ENCODE assay signal across 16 mouse cellular contexts in genomic region chr11:94198405-94199146, GRCm38 (mm10). TPM values are rescaled to one million over a fixed set of nuclear protein-coding genes. Genes with fewer than 3 reads are reported as not detected.
"Had no signal": no experiment of that assay in that cellular context is flagged by ENCODE, and none has a peak within 500 bp of the region (broad histone marks: within the 10 kb centered on the region; RNA-seq: fewer than 3 reads in every experiment).

No protein-coding gene starts in this region.

- H3K27me3 ChIP-seq: intestine, embryonic 15.5 days; limb, embryonic 13.5 days; liver, embryonic 12.5 days; lung, embryonic 15.5 days; neural tube, embryonic 13.5 days had no signal

- H3K36me3 ChIP-seq: intestine, embryonic 15.5 days; limb, embryonic 13.5 days; liver, embryonic 12.5 days; lung, embryonic 15.5 days; neural tube, embryonic 13.5 days had no signal

- H3K4me2 ChIP-seq: intestine, embryonic 15.5 days; limb, embryonic 13.5 days; liver, embryonic 12.5 days; lung, embryonic 15.5 days; neural tube, embryonic 13.5 days had no signal

- H3K27ac ChIP-seq: intestine, embryonic 15.5 days; kidney, postnatal 0 days; layer of hippocampus, adult 2 months; limb, embryonic 13.5 days; liver, embryonic 12.5 days; lung, embryonic 15.5 days; macrophage; neural tube, embryonic 13.5 days had no signal

- H3K4me3 ChIP-seq: intestine, embryonic 15.5 days; layer of hippocampus, adult 2 months; limb, embryonic 13.5 days; liver, embryonic 12.5 days; lung, embryonic 15.5 days; neural tube, embryonic 13.5 days had no signal

- H3K4me1 ChIP-seq: limb, embryonic 13.5 days; lung, embryonic 15.5 days; neural tube, embryonic 13.5 days had no signal

- H3K9me3 ChIP-seq: intestine, embryonic 15.5 days; limb, embryonic 13.5 days; liver, embryonic 12.5 days; lung, embryonic 15.5 days; neural tube, embryonic 13.5 days had no signal

- H3K9ac ChIP-seq: intestine, embryonic 15.5 days; limb, embryonic 13.5 days; liver, embryonic 12.5 days; lung, embryonic 15.5 days; neural tube, embryonic 13.5 days had no signal

- DNase-seq: kidney, adult 8-10 months; kidney, postnatal 4 days; lung, postnatal 14 days; midbrain, embryonic 14.5 days; right cerebral cortex, postnatal 25 days; thymus, adult 18-20 months; thymus, postnatal 14 days had no signal

RNA-seq across cellular contexts. Expression of gene Wfikkn2, which starts 47.2 kb away (rescaled TPM):
- total RNA-seq: monocyte, adult 5-6 weeks had no signal
- polyA plus RNA-seq: macrophage had no signal
